Mouse (Mus musculus): ENCODE results near the gene Rnf166. TPM values are rescaled to one million over a fixed set of nuclear protein-coding genes. Genes with fewer than 3 reads are reported as not detected.

The Rnf166 gene
- total and polyA plus RNA-seq, 3 experiments: 7.7 to 13.0 (median 8.5) TPM

DNA sequence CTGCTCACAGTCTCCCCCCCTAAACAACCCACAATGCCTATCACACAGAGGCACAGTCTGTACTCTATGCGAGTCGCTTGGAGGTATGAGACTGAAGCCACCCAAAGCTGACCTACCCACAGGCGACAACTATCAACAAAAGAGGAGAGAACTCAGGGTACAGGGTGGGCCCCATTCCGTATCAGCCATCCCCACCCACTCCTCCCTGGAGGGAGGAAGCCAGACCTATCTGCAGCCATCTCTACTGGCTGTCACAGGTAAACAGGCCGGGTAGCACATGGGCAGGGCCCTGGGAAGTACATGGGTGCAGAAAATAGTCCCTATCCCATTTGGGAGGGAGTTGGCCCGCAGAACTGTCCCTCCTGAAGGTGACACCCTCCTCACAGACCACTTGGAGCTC lies 49.1 kb upstream of the Rnf166 start:
- peaks cover 5% of the 10 kb centered on the region for H3K9me3 ChIP-seq (replicated peaks; ENCODE audit: low read length)
- no peak for DNase-seq (ENCODE audit: extremely low read depth)
- no peaks in the 10 kb centered on the region for H3K27me3 ChIP-seq (replicated peaks)
- in situ Hi-C loops (cut with MboI; ENCODE audit: low pct_ligation_motif_present, low pct_unique_long_range_greater_than_20kb, low sequenced_read_pairs): no loop called here
- H3K9ac ChIP-seq (ENCODE audit: insufficient read depth, low read depth): no peak overlapping the region
- H3K36me3 ChIP-seq (replicated peaks in 1 of 2; ENCODE audit: control insufficient read depth in 1 of 2, insufficient read depth in 1 of 2, low read length in 1 of 2): peaks cover 2 to 75% of the 10 kb centered on the region in 2 experiments
- TF ChIP-seq JUN (IDR thresholded peaks at IDR 0.05; ENCODE audit: insufficient read depth, low read depth, low read length): no peak
- no peak for TF ChIP-seq RAD21 (IDR thresholded peaks at IDR 0.05; ENCODE audit: low read depth, low read length)
- no peak for TF ChIP-seq ELF1 (IDR thresholded peaks at IDR 0.05; ENCODE audit: low read depth, low read length)
- no peak for TF ChIP-seq EP300 (IDR thresholded peaks at IDR 0.05; ENCODE audit: low read length)
- no peak for TF ChIP-seq POLR2AphosphoS2 (IDR thresholded peaks at IDR 0.05; ENCODE audit: low read depth, low read length)
- TF ChIP-seq ZC3H11A (IDR thresholded peaks at IDR 0.05; ENCODE audit: low read depth, low read length): no peak
- TF ChIP-seq HCFC1 (IDR thresholded peaks at IDR 0.05; ENCODE audit: low read depth, low read length): no peak
- TF ChIP-seq CHD2 (IDR thresholded peaks at IDR 0.05; ENCODE audit: low read length): no peak
- no peak for TF ChIP-seq USF1 (IDR thresholded peaks at IDR 0.05; ENCODE audit: low read depth, low read length)
- no peak overlapping the region for H3K27ac ChIP-seq (ENCODE audit: insufficient read depth, low read depth)
- dilution Hi-C loops (cut with MboI; ENCODE audit: extremely low pct_ligation_motif_present, extremely low pct_unique_long_range_greater_than_20kb, low sequenced_read_pairs): no loop called here
- peaks cover 9 to 41% of the 10 kb centered on the region in 2 experiments for H3K4me1 ChIP-seq (ENCODE audit: control insufficient read depth in 1 of 2, insufficient read depth in 2 of 2)
- H3K4me2 ChIP-seq (ENCODE audit: insufficient read depth, low read depth, poor library complexity, severe bottlenecking): no peak overlapping the region
- no peak overlapping the region for H3K4me3 ChIP-seq (replicated peaks in 1 of 3; ENCODE audit: low read depth in 2 of 3, low read length in 2 of 3, poor library complexity in 1 of 3)
- no peaks in the 10 kb centered on the region for H3K79me2 ChIP-seq (replicated peaks; ENCODE audit: control insufficient read depth, extremely low read depth, insufficient read depth, poor library complexity, severe bottlenecking)

DNA sequence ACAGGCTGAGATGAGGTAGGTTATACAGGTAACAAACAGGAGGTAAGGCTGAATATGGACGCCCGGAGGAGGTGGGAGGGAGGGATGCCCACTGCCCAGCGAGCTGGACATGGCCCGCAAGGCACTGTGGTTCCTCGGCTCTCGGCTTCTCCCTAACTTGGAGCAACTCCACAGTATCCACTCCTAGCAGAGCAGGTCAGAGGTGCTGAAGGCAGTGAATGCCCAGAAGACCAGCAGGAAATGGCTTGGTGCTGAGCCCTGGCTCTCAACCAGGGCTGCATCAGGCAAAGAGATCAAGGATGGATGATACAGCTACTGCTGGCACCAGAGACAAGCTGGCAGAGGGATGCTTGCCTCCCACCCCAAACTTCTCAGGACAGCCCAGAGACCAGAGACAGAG lies 48.6 kb upstream of the Rnf166 start:
- no peak overlapping the region for H3K27ac ChIP-seq (ENCODE audit: insufficient read depth, low read depth)
- no peak overlapping the region for H3K9ac ChIP-seq (ENCODE audit: insufficient read depth, low read depth)
- H3K4me2 ChIP-seq (ENCODE audit: insufficient read depth, low read depth, poor library complexity, severe bottlenecking): no peak overlapping the region
- DNase-seq (ENCODE audit: extremely low read depth): no peak
- in situ Hi-C loops (cut with MboI; ENCODE audit: low pct_ligation_motif_present, low pct_unique_long_range_greater_than_20kb, low sequenced_read_pairs) (no loop called here), dilution Hi-C loops (cut with MboI; ENCODE audit: extremely low pct_ligation_motif_present, extremely low pct_unique_long_range_greater_than_20kb, low sequenced_read_pairs) (no loop called here)
- H3K27me3 ChIP-seq (replicated peaks): no peaks in the 10 kb centered on the region
- peaks cover 5% of the 10 kb centered on the region for H3K9me3 ChIP-seq (replicated peaks; ENCODE audit: low read length)
- no peak overlapping the region for H3K4me3 ChIP-seq (replicated peaks in 1 of 3; ENCODE audit: low read depth in 2 of 3, low read length in 2 of 3, poor library complexity in 1 of 3)
- peaks cover 2 to 76% of the 10 kb centered on the region in 2 experiments for H3K36me3 ChIP-seq (replicated peaks in 1 of 2; ENCODE audit: control insufficient read depth in 1 of 2, insufficient read depth in 1 of 2, low read length in 1 of 2)
- TF ChIP-seq MEF2A (IDR thresholded peaks at IDR 0.05; ENCODE audit: borderline replicate concordance, low read depth, low read length) (no peak), NRF1 (IDR thresholded peaks at IDR 0.05; ENCODE audit: low read depth, low read length) (no peak), MXI1 (IDR thresholded peaks at IDR 0.05; ENCODE audit: low read depth, low read length) (no peak), BHLHE40 (IDR thresholded peaks at IDR 0.05; ENCODE audit: low read depth, low read length) (no peak), ZNF384 (IDR thresholded peaks at IDR 0.05; ENCODE audit: low read depth, low read length) (no peak), POLR2AphosphoS2 (IDR thresholded peaks at IDR 0.05; ENCODE audit: low read depth, low read length) (no peak), RCOR1 (conservative IDR thresholded peaks at IDR 0.05; ENCODE audit: low read depth, low read length) (no peak), EP300 (IDR thresholded peaks at IDR 0.05; ENCODE audit: low read length) (no peak), E2F4 (IDR thresholded peaks at IDR 0.05; ENCODE audit: insufficient replicate concordance, low read depth, low read length) (no peak), NELFE (IDR thresholded peaks at IDR 0.05; ENCODE audit: low read depth, low read length) (no peak), JUND (conservative IDR thresholded peaks at IDR 0.05; ENCODE audit: low read depth, low read length) (no peak), MAX (IDR thresholded peaks at IDR 0.05; ENCODE audit: low read length) (no peak), MAZ (IDR thresholded peaks at IDR 0.05; ENCODE audit: low read depth, low read length) (no peak), MYC (IDR thresholded peaks at IDR 0.05; ENCODE audit: low read depth, low read length) (no peak), SMC3 (IDR thresholded peaks at IDR 0.05; ENCODE audit: low read depth, low read length) (no peak), IRF4 (IDR thresholded peaks at IDR 0.05; ENCODE audit: low read depth, low read length) (no peak), GABPA (IDR thresholded peaks at IDR 0.05; ENCODE audit: insufficient replicate concordance, low read depth, low read length) (no peak), USF1 (IDR thresholded peaks at IDR 0.05; ENCODE audit: low read depth, low read length) (no peak), SIN3A (IDR thresholded peaks at IDR 0.05; ENCODE audit: low read length) (no peak)
- H3K4me1 ChIP-seq (ENCODE audit: control insufficient read depth in 1 of 2, insufficient read depth in 2 of 2): peaks cover 9 to 41% of the 10 kb centered on the region in 2 experiments
- H3K79me2 ChIP-seq (replicated peaks; ENCODE audit: control insufficient read depth, extremely low read depth, insufficient read depth, poor library complexity, severe bottlenecking): no peaks in the 10 kb centered on the region

Data from CH12.LX (cell line).